Mouse (Mus musculus) heart, embryonic 16.5 days (tissue): Measurements from ENCODE around the gene Slc16a13. TPM values are rescaled to one million over a fixed set of nuclear protein-coding genes. Genes with fewer than 3 reads are reported as not detected.

Experiments used
- ATAC-seq: fragments of 200-750 bp; cut with Nextera tagmentation; replicated peaks from 2 replicates; pipeline ENCODE4 v1.8.0; 2017; ENCODE audit warnings: moderate number of reproducible peaks; ENCODE audit not compliant: insufficient read depth, low FRiP score; ENCODE audit errors: extremely low read depth
- H3K27ac ChIP-seq: fragments of 300-500 bp; sonication (generic); 2 replicates; pipeline ENCODE4 v1.5.1; 2014; ENCODE audit warnings: mild to moderate bottlenecking, low read length, control low read depth, moderate library complexity
- H3K27me3 ChIP-seq: fragments of 300-500 bp; sonication (generic); 2 replicates; pipeline ENCODE4 v1.6.1; 2014; ENCODE audit warnings: low read length, mixed read lengths; ENCODE audit not compliant: control insufficient read depth, insufficient read depth
- H3K36me3 ChIP-seq: fragments of 300-500 bp; sonication (generic); 2 replicates; pipeline ENCODE4 v1.6.1; 2014; ENCODE audit not compliant: control insufficient read depth, insufficient read depth
- H3K4me1 ChIP-seq: fragments of 300-500 bp; sonication (generic); 2 replicates; pipeline ENCODE4 v1.6.1; 2014; ENCODE audit warnings: low read length, mixed read lengths; ENCODE audit not compliant: control insufficient read depth, insufficient read depth
- H3K4me2 ChIP-seq: fragments of 300-500 bp; sonication (generic); 2 replicates; pipeline ENCODE4 v1.6.1; 2014; ENCODE audit warnings: low read depth, mild to moderate bottlenecking, control low read depth, low read length
- H3K4me3 ChIP-seq: fragments of 300-500 bp; sonication (generic); 2 replicates; pipeline ENCODE4 v1.5.1; 2014; ENCODE audit warnings: mild to moderate bottlenecking, control low read depth, low read length
- H3K9ac ChIP-seq: fragments of 300-500 bp; sonication (generic); 2 replicates; pipeline ENCODE4 v1.6.1; 2014; ENCODE audit warnings: low read length, control low read depth
- H3K9me3 ChIP-seq: fragments of 300-500 bp; sonication (generic); replicated peaks from 2 replicates; pipeline ENCODE4 v1.6.1; 2016; ENCODE audit warnings: low read length; ENCODE audit not compliant: control insufficient read depth
- WGBS: fragments of 180-500 bp; shearing (Covaris S2); extraction: QIAGEN DNeasy Blood & Tissue Kit; methylation state at CpG from one replicate; pipeline ENCODE4 v1.1.7; 2014; 5-methylcytosine and 5-hydroxymethylcytosine counted together
- polyA plus RNA-seq: library from polyadenylated mRNA; unstranded; fragments of >200 nt; fragmentation: Nextera tagmentation; extraction: Ambion mirVana; gene quantifications from 2 replicates; pipeline ENCODE4 v1.2.1, GENCODE M21; 2015

Slc16a13 gene
- polyA plus RNA-seq, 1 experiment from 2014 or later: 5.6 TPM

DNA sequence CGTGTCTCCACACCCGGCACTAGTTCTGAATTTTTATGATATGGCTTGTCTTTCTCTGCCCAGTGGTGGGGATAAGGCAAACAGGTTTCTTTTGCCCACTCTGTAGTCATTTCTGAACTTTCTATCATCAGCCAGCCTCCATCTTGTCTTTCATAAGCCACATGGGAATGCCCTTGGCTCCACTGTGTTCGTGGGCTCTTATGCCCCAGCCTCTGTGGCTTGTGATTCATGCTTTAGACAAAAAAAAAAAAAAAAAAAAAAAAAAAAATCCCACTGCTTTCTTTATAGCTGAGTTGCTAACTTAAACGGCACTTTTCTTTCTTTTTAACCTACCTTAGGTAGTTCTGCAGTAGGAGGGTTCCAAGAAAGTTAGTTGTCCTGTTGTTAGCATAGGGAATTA is 28.7 kb downstream of the Slc16a13 start:
- no peaks in the 10 kb centered on the region; the same call in 1 of the 2 replicates for H3K9me3 ChIP-seq
- H3K4me2 ChIP-seq: no peak overlapping the region

DNA sequence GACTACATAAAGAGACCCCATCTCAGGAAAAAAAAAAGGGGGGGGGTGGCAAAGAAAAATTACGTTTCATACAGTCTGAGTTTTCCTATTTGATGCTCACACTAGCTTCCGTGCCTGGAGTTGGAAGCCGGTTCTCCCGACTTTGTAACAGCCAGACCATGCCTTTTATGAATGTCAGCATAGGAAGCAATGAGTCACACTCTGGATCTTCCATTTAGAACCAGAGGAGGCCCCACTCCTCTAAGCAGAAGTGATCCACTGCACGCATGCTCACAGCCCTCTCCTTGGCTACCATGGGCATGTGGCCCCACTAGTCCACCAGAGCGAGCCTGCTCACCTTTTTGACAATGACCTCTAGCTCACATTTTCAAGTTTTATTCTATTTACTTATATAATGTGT is 29.7 kb downstream of the Slc16a13 start:
- Histone ChIP-seq H3K4me3 (no peak overlapping the region), H3K9ac (no peak overlapping the region), H3K9me3 (no peaks in the 10 kb centered on the region; the same call in 1 of the 2 replicates), H3K27ac (no peak overlapping the region), H3K36me3 (no peaks in the 10 kb centered on the region), H3K4me2 (no peak overlapping the region), H3K27me3 (no peaks in the 10 kb centered on the region), H3K4me1 (no peaks in the 10 kb centered on the region)
- no peak for ATAC-seq
- WGBS: 64% methylated on average over 6 of the region's 6 CpGs

More for the DNA sequence above, 28.7 kb downstream of the Slc16a13 start:
- 71% methylated on average over 4 of the region's 4 CpGs for WGBS
- H3K4me3 ChIP-seq: no peak overlapping the region
- H3K36me3 ChIP-seq: no peaks in the 10 kb centered on the region
- H3K9ac ChIP-seq: no peak overlapping the region
- no peaks in the 10 kb centered on the region for H3K27me3 ChIP-seq
- ATAC-seq: no peak
- no peak overlapping the region for H3K27ac ChIP-seq
- no peaks in the 10 kb centered on the region for H3K4me1 ChIP-seq

DNA sequence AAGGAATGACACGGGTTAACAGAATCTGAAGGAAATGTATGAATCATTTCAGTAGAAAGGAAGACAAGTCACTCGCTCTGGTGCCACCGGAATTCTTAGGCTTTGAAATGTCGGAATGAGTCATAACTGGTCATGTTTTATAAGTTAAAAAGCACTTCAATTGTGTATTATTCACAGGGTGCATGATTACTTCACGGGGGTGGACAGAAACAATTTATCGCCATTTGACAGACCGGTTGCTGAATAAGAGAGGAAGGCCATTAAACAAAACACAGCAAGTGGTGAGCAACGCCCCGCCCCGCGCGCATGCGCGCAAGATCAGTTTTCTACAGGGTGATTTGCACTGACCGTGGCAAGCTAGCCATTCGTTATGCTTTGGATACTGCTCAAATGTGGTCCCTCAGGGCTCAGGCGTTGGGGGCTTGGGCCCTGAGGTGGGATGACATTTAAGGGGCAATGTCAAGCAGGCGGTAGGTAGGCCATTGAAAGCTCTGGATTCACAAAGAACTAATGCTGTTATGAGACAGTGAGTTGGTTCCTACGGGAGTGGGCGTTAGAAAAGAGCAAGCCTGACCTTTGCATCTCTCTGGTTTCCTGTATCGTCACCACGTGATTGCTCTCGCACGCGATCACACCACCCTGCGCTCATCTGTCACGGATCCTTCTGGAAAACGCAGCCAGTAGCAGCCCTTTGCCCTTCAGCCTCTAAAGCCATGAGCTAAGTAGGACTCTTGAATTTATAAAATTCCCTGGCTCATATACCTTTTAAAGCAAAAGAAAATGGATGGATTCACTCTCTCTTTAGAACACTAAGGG is 31.3 kb downstream of the Slc16a13 start:
- 81% methylated on average over 28 of the region's 28 CpGs for whole genome bisulfite sequencing
- Histone ChIP-seq H3K9me3 (no peaks in the 10 kb centered on the region), H3K4me2 (no peak overlapping the region), H3K27me3 (no peaks in the 10 kb centered on the region), H3K9ac (no peak overlapping the region), H3K36me3 (no peaks in the 10 kb centered on the region), H3K27ac (no peak overlapping the region), H3K4me3 (no peak overlapping the region), H3K4me1 (no peaks in the 10 kb centered on the region)
- no peak for ATAC-seq

DNA sequence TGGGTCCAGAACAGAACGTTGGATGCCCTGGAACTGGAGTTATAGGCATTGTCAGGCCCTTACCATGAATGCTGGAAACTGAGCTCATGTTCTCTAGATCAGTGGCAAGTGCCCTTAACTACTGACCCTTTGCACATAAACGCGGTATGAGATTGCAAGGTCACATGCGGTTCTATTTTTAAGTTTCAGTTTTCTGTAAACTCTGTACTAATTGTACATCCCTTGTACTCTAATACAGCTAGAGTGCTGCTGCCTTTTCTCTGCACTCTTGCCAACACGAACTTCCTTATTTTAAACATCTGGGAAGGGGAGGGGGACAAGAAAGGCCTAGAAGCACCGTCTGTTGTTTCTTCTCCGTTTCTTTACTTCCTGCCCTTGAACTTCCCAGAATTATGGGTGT is 35.7 kb downstream of the Slc16a13 start:
- Histone ChIP-seq H3K36me3 (no peaks in the 10 kb centered on the region), H3K4me2 (no peak overlapping the region), H3K4me3 (no peak overlapping the region), H3K27me3 (no peaks in the 10 kb centered on the region), H3K9me3 (no peaks in the 10 kb centered on the region), H3K27ac (no peak overlapping the region), H3K9ac (no peak overlapping the region), H3K4me1 (no peaks in the 10 kb centered on the region)
- WGBS: 56% methylated on average over 7 of the region's 7 CpGs
- no peak for ATAC-seq

DNA sequence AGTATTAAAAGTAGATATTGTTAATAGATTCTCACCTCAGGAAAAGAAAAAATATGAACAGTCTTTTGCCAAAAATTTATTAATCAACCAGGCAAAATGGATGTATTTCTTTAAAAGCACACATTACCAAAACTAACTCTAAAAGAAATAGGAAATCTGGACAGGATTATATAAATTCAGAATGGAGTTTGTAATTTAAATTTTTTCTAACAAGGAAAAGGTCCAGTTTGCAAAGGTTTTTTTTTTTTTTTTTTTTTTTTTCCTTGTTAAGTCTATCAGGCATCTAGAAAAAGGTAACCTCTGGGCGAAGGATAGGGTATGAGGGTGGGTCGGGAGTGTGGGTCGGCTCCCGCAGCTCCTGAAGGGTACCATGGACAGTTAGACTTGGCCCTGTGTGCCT is 40.4 kb downstream of the Slc16a13 start:
- 84% methylated on average over 4 of the region's 4 CpGs for WGBS
- H3K4me1 ChIP-seq: no peaks in the 10 kb centered on the region
- H3K27me3 ChIP-seq: no peaks in the 10 kb centered on the region
- H3K4me3 ChIP-seq: no peak overlapping the region
- H3K9me3 ChIP-seq: no peaks in the 10 kb centered on the region; the same call in 1 of the 2 replicates
- H3K36me3 ChIP-seq: no peaks in the 10 kb centered on the region
- H3K4me2 ChIP-seq: no peak overlapping the region
- no peak overlapping the region for H3K27ac ChIP-seq
- no peak for ATAC-seq
- no peak overlapping the region for H3K9ac ChIP-seq

DNA sequence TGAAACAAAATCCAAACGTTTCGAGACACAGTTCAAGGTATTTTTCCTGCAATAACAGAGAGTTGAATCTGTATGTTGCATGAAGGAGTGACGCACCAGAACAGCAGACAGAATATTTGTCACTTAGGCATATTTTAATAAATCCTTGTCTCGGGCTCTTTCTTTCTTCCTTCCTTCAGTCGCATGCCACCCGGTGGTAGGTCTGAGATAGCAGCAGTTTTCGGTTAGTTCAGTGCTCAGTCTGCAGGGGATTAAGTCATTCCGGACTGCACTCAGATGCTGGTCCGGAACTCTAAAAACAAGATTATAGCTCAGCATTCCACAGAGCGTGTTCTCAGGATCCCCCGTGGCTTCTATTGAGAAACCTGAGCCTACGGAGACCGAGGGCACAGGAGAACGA is 41.5 kb downstream of the Slc16a13 start:
- no peaks in the 10 kb centered on the region for H3K27me3 ChIP-seq
- H3K4me1 ChIP-seq: no peaks in the 10 kb centered on the region
- no peak overlapping the region for H3K4me2 ChIP-seq
- no peak for ATAC-seq
- H3K27ac ChIP-seq: no peak overlapping the region
- H3K9me3 ChIP-seq: no peaks in the 10 kb centered on the region; the same call in 1 of the 2 replicates
- 42% methylated on average over 14 of the region's 14 CpGs for WGBS
- H3K9ac ChIP-seq: no peak overlapping the region
- no peaks in the 10 kb centered on the region for H3K36me3 ChIP-seq
- H3K4me3 ChIP-seq: no peak overlapping the region

DNA sequence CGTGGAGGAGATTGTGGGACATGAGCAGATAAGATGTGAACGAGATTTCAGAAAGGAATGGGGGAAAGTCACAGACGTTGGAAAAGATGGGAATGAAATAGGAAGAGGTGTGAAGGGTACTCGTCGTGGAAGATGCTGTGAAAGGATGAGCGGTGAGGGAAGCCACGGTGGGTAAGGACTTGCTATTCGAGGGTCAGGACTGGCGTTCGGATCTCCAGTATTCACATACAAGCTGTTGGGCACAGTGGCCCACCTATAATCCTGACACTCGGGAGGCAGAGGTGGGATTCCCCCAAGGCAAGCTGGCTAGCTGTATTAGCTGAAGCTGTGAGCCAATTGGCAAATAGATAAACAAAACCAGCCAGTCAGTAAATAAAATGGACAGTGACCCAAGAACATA is 42.1 kb downstream of the Slc16a13 start:
- no peaks in the 10 kb centered on the region for H3K36me3 ChIP-seq
- H3K4me2 ChIP-seq: no peak overlapping the region
- 71% methylated on average over 11 of the region's 11 CpGs for WGBS
- no peak for ATAC-seq
- no peaks in the 10 kb centered on the region; the same call in 1 of the 2 replicates for H3K9me3 ChIP-seq
- H3K4me3 ChIP-seq: no peak overlapping the region
- H3K9ac ChIP-seq: no peak overlapping the region
- H3K27ac ChIP-seq: no peak overlapping the region
- H3K4me1 ChIP-seq: no peaks in the 10 kb centered on the region
- H3K27me3 ChIP-seq: no peaks in the 10 kb centered on the region

DNA sequence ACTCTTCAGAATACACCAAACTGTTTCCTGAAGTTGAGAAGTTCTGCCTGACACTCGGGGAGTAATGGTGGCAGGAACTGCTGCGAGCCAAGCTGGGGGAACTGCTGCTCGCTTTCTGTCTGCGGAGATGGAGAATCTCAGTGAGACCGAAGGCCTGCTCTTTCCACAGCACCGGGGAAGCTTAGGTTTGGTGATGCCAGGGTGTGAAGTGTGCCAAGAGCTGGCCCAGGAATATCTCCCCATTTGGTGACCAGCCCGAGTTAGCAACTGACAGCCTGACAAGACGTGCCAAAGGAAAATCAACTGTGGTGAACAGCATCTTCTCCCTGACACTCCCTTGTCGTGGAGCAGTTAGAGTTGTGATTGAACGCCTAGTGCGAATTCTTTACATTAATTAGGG is 42.6 kb downstream of the Slc16a13 start:
- no peak for ATAC-seq
- Histone ChIP-seq H3K9me3 (no peaks in the 10 kb centered on the region; the same call in 1 of the 2 replicates), H3K27ac (no peak overlapping the region), H3K27me3 (no peaks in the 10 kb centered on the region), H3K9ac (no peak overlapping the region), H3K4me3 (no peak overlapping the region), H3K36me3 (no peaks in the 10 kb centered on the region), H3K4me1 (no peaks in the 10 kb centered on the region), H3K4me2 (no peak overlapping the region)
- WGBS: 81% methylated on average over 11 of the region's 11 CpGs

DNA sequence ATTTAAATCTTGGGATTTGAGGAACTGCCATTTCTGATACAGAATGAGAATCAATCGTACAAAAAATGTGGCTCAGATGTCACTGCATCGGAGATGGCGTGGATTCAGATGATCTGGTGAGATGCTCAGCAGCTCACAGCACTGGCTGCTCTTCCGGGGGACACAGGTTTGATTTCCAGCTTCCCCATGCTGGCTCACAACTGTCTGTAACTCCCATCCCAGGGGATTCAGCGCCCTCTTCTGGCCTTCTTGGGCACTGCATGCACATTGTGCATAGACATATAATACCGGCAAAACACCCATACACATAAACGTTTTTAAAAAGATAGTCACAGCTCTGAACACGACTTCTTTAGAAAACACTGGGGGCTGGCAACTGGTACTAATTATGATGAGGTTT is 43.2 kb downstream of the Slc16a13 start:
- 71% methylated on average over 8 of the region's 8 CpGs for WGBS
- Histone ChIP-seq H3K27me3 (no peaks in the 10 kb centered on the region), H3K4me3 (no peak overlapping the region), H3K4me2 (no peak overlapping the region), H3K9ac (no peak overlapping the region), H3K36me3 (no peaks in the 10 kb centered on the region), H3K9me3 (no peaks in the 10 kb centered on the region; the same call in 1 of the 2 replicates), H3K4me1 (no peaks in the 10 kb centered on the region), H3K27ac (no peak overlapping the region)
- ATAC-seq: no peak
